Mouse (Mus musculus) hematopoietic stem cell, adult 5-6 weeks (primary cell): Measurements from ENCODE around the gene Prrc2b. TPM values are rescaled to one million over a fixed set of nuclear protein-coding genes. Genes with fewer than 3 reads are reported as not detected.

Experiments used
- ATAC-seq, 2 experiments: fragments of 125-278 bp in 1 of 2; replicated peaks in 1 of 2; 2 replicates each; pipeline ENCODE4 v1.8.0; 2016 to 2017; ENCODE audit warnings: inconsistent platforms in 2 of 2, mild to moderate bottlenecking in 2 of 2, moderate number of reproducible peaks in 2 of 2, low read depth in 1 of 2, moderate TSS enrichment in 1 of 2; ENCODE audit not compliant: low FRiP score in 2 of 2, poor library complexity in 2 of 2, severe bottlenecking in 2 of 2, insufficient read depth in 1 of 2, low TSS enrichment in 1 of 2
- total RNA-seq: library from RNA; stranded (forward); fragments of 172-1452, 232-1000 nt; gene quantifications from 2 replicates; pipeline ENCODE4 v1.2.3, GENCODE M21; 2017

The Prrc2b gene
- total RNA-seq, 1 experiment from 2014 or later = 19.9 TPM

- no peak for ATAC-seq
These were observed 19.6 kb upstream of the Prrc2b start for GRCm38 (mm10) chr2:32131205-32131834.

GRCm38 (mm10) chr2:32131866-32132566 lies 18.9 kb upstream of the Prrc2b start:
- ATAC-seq = no peak

- peak; percentile 24 to 43; a peak in 2 of 4 replicates for ATAC-seq
These were observed 18.3 kb upstream of the Prrc2b start for GRCm38 (mm10) chr2:32132567-32132992.

- peak; percentile 35 to 39; a peak in 2 of 4 replicates for ATAC-seq
These were observed 16.8 kb upstream of the Prrc2b start for GRCm38 (mm10) chr2:32134039-32134438.

- peak; percentile 97 to 98 for ATAC-seq
These were observed 13.1 kb upstream of the Prrc2b start for GRCm38 (mm10) chr2:32137667-32138266.

- ATAC-seq = no peak
These were observed 11.5 kb upstream of the Prrc2b start for GRCm38 (mm10) chr2:32139377-32139776.

GRCm38 (mm10) chr2:32140498-32140934 lies 10.4 kb upstream of the Prrc2b start:
- ATAC-seq = no peak

GRCm38 (mm10) chr2:32141602-32142001 lies 9.3 kb upstream of the Prrc2b start:
- no peak for ATAC-seq

- ATAC-seq = no peak
These were observed 8.5 kb upstream of the Prrc2b start for GRCm38 (mm10) chr2:32142368-32142767.

GRCm38 (mm10) chr2:32144633-32145032 lies 6.2 kb upstream of the Prrc2b start:
- ATAC-seq = no peak

GRCm38 (mm10) chr2:32146617-32147162 lies 4.2 kb upstream of the Prrc2b start:
- no peak for ATAC-seq

- ATAC-seq = no peak
These were observed 747 bp upstream of the Prrc2b start for GRCm38 (mm10) chr2:32150135-32150534.

- ATAC-seq = 0 out of 4 replicates have a peak, but pooled peaks of 1 of the 2 experiments have one; percentile 7
These were observed 339 bp upstream of the Prrc2b start for GRCm38 (mm10) chr2:32150562-32150923.

- ATAC-seq = peak; percentile 27 to 36; a peak in 3 of 4 replicates
These were observed 931 bp downstream of the Prrc2b start for GRCm38 (mm10) chr2:32151660-32152366.

GRCm38 (mm10) chr2:32152367-32153034 lies 1.6 kb downstream of the Prrc2b start:
- peak in 1 of 2 experiments; percentile 9; a peak in 1 of 4 replicates for ATAC-seq

- no peak for ATAC-seq
These were observed 2.3 kb downstream of the Prrc2b start for GRCm38 (mm10) chr2:32153041-32153790.
